Mouse (Mus musculus): Measurements from ENCODE around the gene Gm10681.
"Not testable (repeated sequence)": the region's sequence is repeated elsewhere in the genome, so short reads cannot be mapped to it uniquely, and the experiment has no call there.

Gm10681 gene

GRCm38 (mm10) chr3:98567717-98568116 lies 20.9 kb downstream of the Gm10681 start:
- H3K4me1 ChIP-seq (replicated peaks; ENCODE audit: low read depth, low read length); H3K27me3 ChIP-seq (ENCODE audit: insufficient read depth, low read length); H3K4me3 ChIP-seq (replicated peaks; ENCODE audit: low read length); H3K36me3 ChIP-seq (ENCODE audit: insufficient read depth, low read length): not testable (repeated sequence)
- peaks cover 15% of the 10 kb centered on the region for H3K9me3 ChIP-seq (ENCODE audit: low read length)

- not testable (repeated sequence) for H3K4me3 ChIP-seq (replicated peaks; ENCODE audit: low read length); H3K36me3 ChIP-seq (ENCODE audit: insufficient read depth, low read length); H3K4me1 ChIP-seq (replicated peaks; ENCODE audit: low read depth, low read length); H3K27me3 ChIP-seq (ENCODE audit: insufficient read depth, low read length)
- peaks cover 15% of the 10 kb centered on the region for H3K9me3 ChIP-seq (ENCODE audit: low read length)
These were observed 23.7 kb downstream of the Gm10681 start for GRCm38 (mm10) chr3:98564894-98565293.

- H3K4me3 ChIP-seq (replicated peaks; ENCODE audit: low read length); H3K4me1 ChIP-seq (replicated peaks; ENCODE audit: low read depth, low read length); H3K36me3 ChIP-seq (ENCODE audit: insufficient read depth, low read length); H3K27me3 ChIP-seq (ENCODE audit: insufficient read depth, low read length): not testable (repeated sequence)
- peaks cover 15% of the 10 kb centered on the region for H3K9me3 ChIP-seq (ENCODE audit: low read length)
These were observed 24.8 kb downstream of the Gm10681 start for GRCm38 (mm10) chr3:98563831-98564230.

GRCm38 (mm10) chr3:98560711-98561110 lies 27.9 kb downstream of the Gm10681 start:
- H3K4me3 ChIP-seq (replicated peaks; ENCODE audit: low read length); H3K4me1 ChIP-seq (replicated peaks; ENCODE audit: low read depth, low read length); H3K9me3 ChIP-seq (ENCODE audit: low read length); H3K27me3 ChIP-seq (ENCODE audit: insufficient read depth, low read length); H3K36me3 ChIP-seq (ENCODE audit: insufficient read depth, low read length): not testable (repeated sequence)

GRCm38 (mm10) chr3:98550832-98551231 lies 37.8 kb downstream of the Gm10681 start:
- not testable (repeated sequence) for H3K4me3 ChIP-seq (replicated peaks; ENCODE audit: low read length); H3K4me1 ChIP-seq (replicated peaks; ENCODE audit: low read depth, low read length); H3K9me3 ChIP-seq (ENCODE audit: low read length); H3K36me3 ChIP-seq (ENCODE audit: insufficient read depth, low read length); H3K27me3 ChIP-seq (ENCODE audit: insufficient read depth, low read length)

GRCm38 (mm10) chr3:98550215-98550614 lies 38.4 kb downstream of the Gm10681 start:
- not testable (repeated sequence) for H3K36me3 ChIP-seq (ENCODE audit: insufficient read depth, low read length); H3K4me1 ChIP-seq (replicated peaks; ENCODE audit: low read depth, low read length); H3K4me3 ChIP-seq (replicated peaks; ENCODE audit: low read length); H3K27me3 ChIP-seq (ENCODE audit: insufficient read depth, low read length); H3K9me3 ChIP-seq (ENCODE audit: low read length)

- H3K9me3 ChIP-seq (ENCODE audit: low read length); H3K4me1 ChIP-seq (replicated peaks; ENCODE audit: low read depth, low read length); H3K4me3 ChIP-seq (replicated peaks; ENCODE audit: low read length); H3K27me3 ChIP-seq (ENCODE audit: insufficient read depth, low read length); H3K36me3 ChIP-seq (ENCODE audit: insufficient read depth, low read length): not testable (repeated sequence)
These were observed 40.1 kb downstream of the Gm10681 start for GRCm38 (mm10) chr3:98548495-98548894.

GRCm38 (mm10) chr3:98547641-98548040 lies 41.0 kb downstream of the Gm10681 start:
- H3K4me1 ChIP-seq (replicated peaks; ENCODE audit: low read depth, low read length); H3K4me3 ChIP-seq (replicated peaks; ENCODE audit: low read length); H3K36me3 ChIP-seq (ENCODE audit: insufficient read depth, low read length); H3K9me3 ChIP-seq (ENCODE audit: low read length); H3K27me3 ChIP-seq (ENCODE audit: insufficient read depth, low read length): not testable (repeated sequence)

GRCm38 (mm10) chr3:98524978-98525377 lies 63.6 kb downstream of the Gm10681 start:
- H3K36me3 ChIP-seq (ENCODE audit: insufficient read depth, low read length); H3K27me3 ChIP-seq (ENCODE audit: insufficient read depth, low read length); H3K9me3 ChIP-seq (ENCODE audit: low read length); H3K4me3 ChIP-seq (replicated peaks; ENCODE audit: low read length); H3K4me1 ChIP-seq (replicated peaks; ENCODE audit: low read depth, low read length): not testable (repeated sequence)

GRCm38 (mm10) chr3:98524552-98524951 lies 64.1 kb downstream of the Gm10681 start:
- H3K4me3 ChIP-seq (replicated peaks; ENCODE audit: low read length); H3K4me1 ChIP-seq (replicated peaks; ENCODE audit: low read depth, low read length); H3K27me3 ChIP-seq (ENCODE audit: insufficient read depth, low read length); H3K9me3 ChIP-seq (ENCODE audit: low read length); H3K36me3 ChIP-seq (ENCODE audit: insufficient read depth, low read length): not testable (repeated sequence)

GRCm38 (mm10) chr3:98522779-98523178 lies 65.8 kb downstream of the Gm10681 start:
- not testable (repeated sequence) for H3K4me3 ChIP-seq (replicated peaks; ENCODE audit: low read length); H3K9me3 ChIP-seq (ENCODE audit: low read length); H3K4me1 ChIP-seq (replicated peaks; ENCODE audit: low read depth, low read length); H3K27me3 ChIP-seq (ENCODE audit: insufficient read depth, low read length); H3K36me3 ChIP-seq (ENCODE audit: insufficient read depth, low read length)

GRCm38 (mm10) chr3:98510414-98510813 lies 78.2 kb downstream of the Gm10681 start, which contains the start of gene Hsd3b4:
Gene Hsd3b4, minus strand, starts transcription at chr3:98510514.
- not testable (repeated sequence) for H3K4me3 ChIP-seq (replicated peaks; ENCODE audit: low read length); H3K4me1 ChIP-seq (replicated peaks; ENCODE audit: low read depth, low read length); H3K9me3 ChIP-seq (ENCODE audit: low read length)

GRCm38 (mm10) chr3:98507229-98507628 lies 81.4 kb downstream of the Gm10681 start:
- not testable (repeated sequence) for H3K36me3 ChIP-seq (ENCODE audit: insufficient read depth, low read length); H3K4me1 ChIP-seq (replicated peaks; ENCODE audit: low read depth, low read length); H3K27me3 ChIP-seq (ENCODE audit: insufficient read depth, low read length); H3K4me3 ChIP-seq (replicated peaks; ENCODE audit: low read length); H3K9me3 ChIP-seq (ENCODE audit: low read length)

More at GRCm38 (mm10) chr3:98510414-98510813, 78.2 kb downstream of the Gm10681 start, which contains the start of gene Hsd3b4:
- not testable (repeated sequence) for H3K36me3 ChIP-seq (ENCODE audit: insufficient read depth, low read length); H3K27me3 ChIP-seq (ENCODE audit: insufficient read depth, low read length)

All from E14TG2a.4 (cell line).